Mouse (Mus musculus) left cerebral cortex, adult 9 months (tissue): ENCODE data around the gene Zdhhc19.
"Not testable (repeated sequence)": the region's sequence is repeated elsewhere in the genome, so short reads cannot be mapped to it uniquely, and the experiment has no call there.

ENCODE experiments used
- DNase-seq, 2 experiments: peaks; one replicate each; pipeline ENCODE4 v3.0.0; 2022; ENCODE audit warnings: low spot score in 2 of 2

The Zdhhc19 gene

GRCm38 (mm10) chr16:32487234-32488111 lies 8.6 kb upstream of the Zdhhc19 start, which contains the start of gene Slc51a:
Gene Slc51a, minus strand, starts transcription at chr16:32487879.
- DNase-seq, result no peak

DNA sequence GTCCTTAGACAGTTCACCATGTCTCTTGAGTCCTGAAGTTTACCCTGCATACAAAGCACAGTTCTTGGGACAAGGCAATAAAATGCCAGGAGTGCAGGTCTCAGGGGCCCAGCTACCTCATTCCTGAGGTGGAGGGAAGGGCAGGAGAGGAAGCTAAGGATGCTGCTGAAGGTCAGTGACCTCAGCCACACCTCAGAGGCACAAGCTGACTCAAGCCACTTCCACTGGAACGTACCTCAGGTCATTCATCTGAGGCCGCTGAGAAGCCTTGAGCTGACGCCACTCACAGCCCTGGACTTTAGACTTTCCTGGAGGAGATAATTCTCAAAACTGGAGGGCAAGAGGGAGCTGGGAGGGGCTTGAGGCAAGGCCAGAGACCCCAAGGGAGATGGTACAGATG lies 7.1 kb upstream of the Zdhhc19 start:
- DNase-seq, result no peak

GRCm38 (mm10) chr16:32494371-32494770 lies 1.7 kb upstream of the Zdhhc19 start:
- DNase-seq, result not testable (repeated sequence)

DNA sequence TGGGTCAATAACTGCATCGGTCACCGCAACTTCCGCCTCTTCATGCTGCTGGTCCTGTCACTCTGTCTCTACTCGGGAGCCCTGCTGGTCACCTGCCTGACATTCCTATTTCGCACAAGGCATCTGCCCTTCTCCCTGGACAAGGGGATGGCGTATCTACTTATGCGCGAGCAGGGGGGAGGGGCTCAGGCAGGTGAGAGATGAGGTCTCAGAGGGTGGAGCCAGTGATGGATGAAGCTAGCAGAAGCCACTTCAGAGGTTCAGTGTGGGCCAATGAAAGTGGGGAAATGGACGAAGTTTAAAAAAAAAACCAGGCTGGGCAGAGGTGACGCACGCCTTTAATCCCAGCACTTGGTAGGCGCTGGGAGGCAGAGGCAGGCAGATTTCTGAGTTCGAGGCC lies 2.9 kb downstream of the Zdhhc19 start:
- DNase-seq, result no peak

GRCm38 (mm10) chr16:32499430-32500037 lies 3.5 kb downstream of the Zdhhc19 start:
- peak in 1 of 2 experiments; percentile 89 for DNase-seq

DNA sequence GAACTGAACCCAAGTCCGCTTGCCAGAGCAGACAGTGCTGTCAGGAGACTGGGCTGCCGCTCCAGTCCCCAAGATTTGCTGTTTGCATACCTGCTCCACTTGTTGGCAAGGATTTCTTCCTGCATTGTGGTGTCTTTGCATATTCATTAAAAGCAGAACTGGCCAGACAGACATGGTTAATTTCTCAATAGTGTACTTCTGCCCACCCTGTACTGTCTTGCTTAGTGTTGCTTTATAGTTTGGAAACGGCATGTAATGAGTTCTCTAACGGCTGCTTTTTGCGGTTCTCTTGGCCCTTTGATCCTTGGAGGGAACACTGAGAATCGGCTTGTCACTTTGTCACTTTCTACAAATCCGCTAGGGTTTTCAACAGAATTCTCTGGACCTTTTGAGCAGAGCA lies 5.4 kb downstream of the Zdhhc19 start:
- no peak for DNase-seq

DNA sequence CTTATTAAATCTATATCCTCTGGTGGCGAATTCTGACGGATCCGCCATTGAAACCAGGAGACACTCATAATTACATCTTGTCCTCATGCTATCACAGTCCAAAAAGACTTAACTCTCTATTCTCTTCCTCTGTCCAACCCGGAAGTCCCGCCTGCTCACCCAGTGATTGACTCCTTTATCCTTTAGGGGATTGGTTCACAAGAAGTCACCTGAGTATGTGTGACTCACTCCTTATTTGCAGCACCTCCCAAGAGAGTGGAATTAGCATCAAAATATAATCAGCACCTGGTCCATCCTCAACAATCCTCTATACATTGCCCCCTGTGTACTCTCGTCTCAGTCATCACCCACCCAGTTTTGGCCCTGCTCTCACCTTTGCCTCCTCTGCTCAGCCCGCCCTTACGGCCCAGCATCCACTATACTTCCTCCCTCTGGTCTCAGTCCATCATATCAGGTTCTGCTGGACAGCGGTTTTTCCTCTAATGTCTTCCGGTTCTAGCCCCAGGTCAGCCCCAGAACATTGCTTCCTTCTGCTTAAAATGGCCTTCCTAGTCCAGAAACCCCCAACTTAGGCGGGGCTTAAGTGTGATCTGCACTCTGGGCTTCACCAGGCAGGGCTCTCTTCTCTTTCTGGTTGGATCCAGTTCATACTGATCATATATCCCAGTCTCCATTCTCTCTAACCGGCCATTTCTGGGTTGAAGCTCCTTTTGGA lies 6.7 kb downstream of the Zdhhc19 start:
- DNase-seq, result no peak

DNA sequence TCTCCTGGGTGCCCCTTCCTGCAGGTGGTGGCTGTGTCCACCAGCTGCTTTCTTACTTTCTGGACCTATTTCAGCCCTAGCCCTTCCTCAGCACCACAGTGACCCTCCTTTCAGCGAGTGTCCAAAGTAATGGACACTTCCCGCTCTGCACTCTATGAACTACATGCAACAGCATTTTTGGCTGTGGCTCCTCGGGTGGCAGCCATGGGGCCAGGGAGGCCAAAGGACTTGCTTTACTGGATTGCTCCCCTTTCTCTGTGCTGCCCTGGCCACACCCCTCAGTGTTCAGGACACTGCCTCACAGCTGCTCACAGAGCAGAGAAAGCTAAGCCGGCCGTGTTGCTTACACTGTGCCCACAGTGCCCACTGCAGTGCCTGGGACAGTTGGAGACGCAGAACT lies 7.6 kb downstream of the Zdhhc19 start:
- no peak for DNase-seq

DNA sequence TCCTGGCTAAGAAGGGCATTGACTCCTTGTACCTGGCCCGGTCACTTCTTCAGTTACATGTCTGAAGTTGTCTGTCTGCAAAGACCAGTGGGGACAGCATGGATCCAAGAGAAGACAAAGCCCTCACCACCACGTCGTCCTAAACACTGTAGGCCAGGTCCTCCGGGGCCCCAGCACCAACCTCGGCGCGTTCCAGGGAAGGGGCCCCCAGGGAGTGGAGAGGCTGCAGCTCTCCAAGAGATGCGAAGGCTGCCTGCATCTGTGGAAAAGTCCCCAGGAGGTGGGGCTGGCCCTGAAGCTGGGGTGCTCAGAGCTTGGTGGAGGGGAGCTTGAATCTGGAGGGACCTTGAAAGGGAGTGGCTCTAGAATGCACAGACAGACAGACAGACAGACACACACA lies 10.2 kb downstream of the Zdhhc19 start:
- no peak for DNase-seq

DNA sequence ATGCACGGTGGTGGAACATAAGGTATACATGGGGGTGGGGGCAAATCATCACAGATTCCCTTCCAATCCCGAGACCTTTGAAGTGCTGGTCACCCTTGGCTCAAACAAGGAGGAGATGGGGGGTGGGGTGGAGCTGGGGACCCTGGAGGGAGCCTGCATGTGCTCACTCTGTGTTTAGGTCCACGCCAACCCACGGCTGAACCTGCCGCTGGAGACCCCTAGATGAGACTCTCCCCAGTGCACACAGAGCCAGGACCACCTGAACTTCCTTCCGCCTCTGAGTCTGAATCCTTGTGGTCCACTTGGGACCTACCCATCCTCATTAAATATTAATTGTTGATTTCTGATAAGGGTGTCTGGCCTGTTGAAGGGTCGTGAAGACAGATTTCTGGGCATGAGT lies 10.8 kb downstream of the Zdhhc19 start:
- no peak for DNase-seq

DNA sequence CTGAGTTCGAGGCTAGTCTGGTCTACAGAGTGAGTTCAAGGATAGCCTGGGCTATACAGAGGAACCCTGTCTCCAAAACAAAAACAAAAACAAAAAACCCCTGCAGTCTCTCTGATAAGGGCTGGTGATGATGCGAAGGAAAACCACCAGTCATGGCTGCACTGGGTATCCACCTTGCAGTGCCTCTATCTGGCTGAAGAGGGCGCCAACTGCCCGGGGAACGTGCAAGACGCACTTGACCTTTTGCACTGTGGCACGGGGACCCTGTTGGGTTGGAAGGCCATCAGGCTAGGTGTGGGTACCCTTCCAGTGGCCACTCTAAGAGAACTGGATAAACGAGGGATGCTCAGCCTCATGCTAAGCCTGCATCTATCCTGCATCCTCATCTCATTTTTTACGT lies 11.3 kb downstream of the Zdhhc19 start:
- peak in 1 of 2 experiments; percentile 68 for DNase-seq

- DNase-seq, result no peak
Measured at GRCm38 (mm10) chr16:32508035-32508434, 12.0 kb downstream of the Zdhhc19 start.

- no peak for DNase-seq
Measured at GRCm38 (mm10) chr16:32508506-32509065, 12.5 kb downstream of the Zdhhc19 start.

GRCm38 (mm10) chr16:32509066-32509942 lies 13.2 kb downstream of the Zdhhc19 start:
- DNase-seq, result no peak

GRCm38 (mm10) chr16:32510399-32511337 lies 14.6 kb downstream of the Zdhhc19 start:
- DNase-seq, result no peak

GRCm38 (mm10) chr16:32511338-32511734 lies 15.3 kb downstream of the Zdhhc19 start:
- DNase-seq, result no peak

- no peak for DNase-seq
Measured at GRCm38 (mm10) chr16:32511827-32512490, 15.9 kb downstream of the Zdhhc19 start.

GRCm38 (mm10) chr16:32512921-32513320 lies 16.9 kb downstream of the Zdhhc19 start:
- no peak for DNase-seq

GRCm38 (mm10) chr16:32513401-32513800 lies 17.3 kb downstream of the Zdhhc19 start:
- DNase-seq, result no peak
